Mouse (Mus musculus): ENCODE data around the gene Lrrc3c.

- TF ChIP-seq POLR2A (IDR thresholded peaks at IDR 0.05; ENCODE audit: insufficient read length, low read depth) (no peak), TCF12 (IDR thresholded peaks at IDR 0.05; ENCODE audit: insufficient read depth, poor library complexity, severe bottlenecking) (no peak), USF1 (IDR thresholded peaks at IDR 0.05; ENCODE audit: low read depth) (no peak), CEBPB (IDR thresholded peaks at IDR 0.05; ENCODE audit: insufficient read depth, poor library complexity, severe bottlenecking) (no peak), MYOD1 (IDR thresholded peaks at IDR 0.05; ENCODE audit: control insufficient read depth in 1 of 3, insufficient read length in 2 of 3, low read depth in 2 of 3) (no peak), E2F4 (IDR thresholded peaks at IDR 0.05; ENCODE audit: insufficient read depth) (no peak), MYOG (IDR thresholded peaks at IDR 0.05; ENCODE audit: control insufficient read depth in 1 of 3, insufficient read depth in 1 of 3, insufficient read length in 2 of 3, low read depth in 2 of 3) (no peak), SRF (IDR thresholded peaks at IDR 0.05; ENCODE audit: control insufficient read depth, insufficient read length, low read depth) (no peak)
Observed at GRCm38 (mm10) chr11:98588833-98589281, 9.2 kb upstream of the Lrrc3c start.
